Mouse (Mus musculus) midbrain, embryonic 13.5 days (tissue): ENCODE results near the gene Ssx2ip. TPM values are rescaled to one million over a fixed set of nuclear protein-coding genes. Genes with fewer than 3 reads are reported as not detected.
A peak's percentile ranks its signal among the peaks of the same experiment; 100 is the strongest.

Experiments
- ATAC-seq: fragments of 200-750 bp; cut with Nextera tagmentation; 2 replicates; pipeline ENCODE4 v1.8.0; 2017; ENCODE audit warnings: mild to moderate bottlenecking, moderate TSS enrichment, moderate library complexity
- H3K27ac ChIP-seq: fragments of 300-500 bp; sonication (generic); 2 replicates; pipeline ENCODE4 v1.5.1; 2015; ENCODE audit warnings: inconsistent platforms, mild to moderate bottlenecking, moderate library complexity
- H3K27me3 ChIP-seq: fragments of 300-500 bp; sonication (generic); 2 replicates; pipeline ENCODE4 v1.6.1; 2015; ENCODE audit warnings: mild to moderate bottlenecking, inconsistent platforms
- H3K36me3 ChIP-seq: fragments of 300-500 bp; sonication (generic); 2 replicates; pipeline ENCODE4 v1.6.1; 2015; ENCODE audit warnings: mild to moderate bottlenecking, inconsistent platforms
- H3K4me1 ChIP-seq: fragments of 300-500 bp; sonication (generic); replicated peaks from 2 replicates; pipeline ENCODE4 v1.6.1; 2015; ENCODE audit warnings: inconsistent platforms
- H3K4me2 ChIP-seq: fragments of 300-500 bp; sonication (generic); replicated peaks from 2 replicates; pipeline ENCODE4 v1.6.1; 2015; ENCODE audit warnings: moderate library complexity, mild to moderate bottlenecking, inconsistent platforms
- H3K4me3 ChIP-seq: fragments of 300-500 bp; sonication (generic); replicated peaks from 2 replicates; pipeline ENCODE4 v1.5.1; 2015; ENCODE audit warnings: mild to moderate bottlenecking, inconsistent platforms
- H3K9ac ChIP-seq: fragments of 300-500 bp; sonication (generic); replicated peaks from 2 replicates; pipeline ENCODE4 v1.6.1; 2015; ENCODE audit warnings: mild to moderate bottlenecking, inconsistent platforms
- H3K9me3 ChIP-seq: fragments of 300-500 bp; sonication (generic); 2 replicates; pipeline ENCODE4 v1.6.1; 2016; ENCODE audit warnings: mild to moderate bottlenecking, inconsistent platforms
- WGBS: fragments of 180-500 bp; shearing (Covaris S2); methylation state at CpG from one replicate; pipeline ENCODE4 v1.1.7; 2015; 5-methylcytosine and 5-hydroxymethylcytosine counted together
- polyA plus RNA-seq: library from polyadenylated mRNA; unstranded; fragments of >200 nt; fragmentation: Nextera tagmentation; extraction: Ambion mirVana; gene quantifications from 2 replicates; pipeline ENCODE4 v1.2.1, GENCODE M21; 2015

Gene Ssx2ip
- polyA plus RNA-seq, 1 experiment from 2014 or later = 15.5 TPM

- ATAC-seq = peak; percentile 79
- H3K4me2 ChIP-seq = no peak overlapping the region
- WGBS = 21% methylated on average over 9 of the region's 9 CpGs
Measured at GRCm38 (mm10) chr3:146379740-146380466, 24.5 kb upstream of the Ssx2ip start.

GRCm38 (mm10) chr3:146380874-146381273 lies 23.6 kb upstream of the Ssx2ip start:
- Histone ChIP-seq H3K9ac (no peak overlapping the region), H3K9me3 (peaks cover 7% of the 10 kb centered on the region; the same call in 1 of the 2 replicates), H3K4me1 (peaks cover 8% of the 10 kb centered on the region; the same call in 1 of the 2 replicates), H3K27me3 (peaks cover 21% of the 10 kb centered on the region; the same call in 1 of the 2 replicates), H3K27ac (no peak overlapping the region), H3K4me2 (no peak overlapping the region), H3K36me3 (no peaks in the 10 kb centered on the region), H3K4me3 (no peak overlapping the region)
- WGBS = 93% methylated on average over 2 of the region's 2 CpGs
- no peak for ATAC-seq

More at GRCm38 (mm10) chr3:146379740-146380466, 24.5 kb upstream of the Ssx2ip start:
- H3K4me1 ChIP-seq = peaks cover 15% of the 10 kb centered on the region
- H3K27me3 ChIP-seq = peaks cover 21% of the 10 kb centered on the region; the same call in 1 of the 2 replicates
- H3K36me3 ChIP-seq = no peaks in the 10 kb centered on the region
- peaks cover 7% of the 10 kb centered on the region; the same call in 1 of the 2 replicates for H3K9me3 ChIP-seq
- no peak overlapping the region; the same call in 1 of the 2 replicates for H3K27ac ChIP-seq
- H3K4me3 ChIP-seq = no peak overlapping the region
- no peak overlapping the region for H3K9ac ChIP-seq

- ATAC-seq = no peak
- no peak overlapping the region for H3K27ac ChIP-seq
- H3K27me3 ChIP-seq = peaks cover 19% of the 10 kb centered on the region; the same call in 1 of the 2 replicates
- no peaks in the 10 kb centered on the region for H3K36me3 ChIP-seq
- H3K4me3 ChIP-seq = no peak overlapping the region
- peaks cover 7% of the 10 kb centered on the region; the same call in 1 of the 2 replicates for H3K9me3 ChIP-seq
- 92% methylated on average over 9 of the region's 9 CpGs for WGBS
- peaks cover 8% of the 10 kb centered on the region; the same call in 1 of the 2 replicates for H3K4me1 ChIP-seq
- no peak overlapping the region for H3K9ac ChIP-seq
- H3K4me2 ChIP-seq = no peak overlapping the region
Measured at GRCm38 (mm10) chr3:146381471-146381870, 23.0 kb upstream of the Ssx2ip start.

- Histone ChIP-seq H3K27me3 (no peaks in the 10 kb centered on the region), H3K9ac (no peak overlapping the region), H3K4me1 (no peaks in the 10 kb centered on the region), H3K36me3 (no peaks in the 10 kb centered on the region), H3K4me2 (no peak overlapping the region), H3K9me3 (peaks cover 7% of the 10 kb centered on the region; the same call in 1 of the 2 replicates), H3K27ac (no peak overlapping the region), H3K4me3 (no peak overlapping the region)
- ATAC-seq = no peak
- WGBS = 58% methylated on average over 3 of the region's 3 CpGs
Measured at GRCm38 (mm10) chr3:146386800-146387199, 17.6 kb upstream of the Ssx2ip start.

- peak overlapping the region; percentile 18; the same call in 1 of the 2 replicates for H3K4me3 ChIP-seq
- 56% methylated on average over 19 of the region's 19 CpGs for WGBS
- ATAC-seq = peak; percentile 79
- peaks cover 4% of the 10 kb centered on the region; the same call in 1 of the 2 replicates for H3K4me1 ChIP-seq
- H3K27ac ChIP-seq = no peak overlapping the region
- no peaks in the 10 kb centered on the region for H3K27me3 ChIP-seq
- no peaks in the 10 kb centered on the region for H3K9me3 ChIP-seq
- no peaks in the 10 kb centered on the region for H3K36me3 ChIP-seq
- H3K9ac ChIP-seq = no peak overlapping the region
- H3K4me2 ChIP-seq = peak overlapping the region; percentile 41
Measured at GRCm38 (mm10) chr3:146392656-146393321, 11.7 kb upstream of the Ssx2ip start.

GRCm38 (mm10) chr3:146393641-146394100 lies 10.8 kb upstream of the Ssx2ip start:
- no peak overlapping the region for H3K4me2 ChIP-seq

GRCm38 (mm10) chr3:146396256-146396655 lies 8.2 kb upstream of the Ssx2ip start:
- H3K4me3 ChIP-seq = no peak overlapping the region
- 86% methylated on average over 6 of the region's 6 CpGs for WGBS
- no peaks in the 10 kb centered on the region for H3K27me3 ChIP-seq
- no peak overlapping the region for H3K27ac ChIP-seq
- H3K9ac ChIP-seq = no peak overlapping the region
- ATAC-seq = no peak
- no peak overlapping the region for H3K4me2 ChIP-seq
- peaks cover 4% of the 10 kb centered on the region; the same call in 1 of the 2 replicates for H3K4me1 ChIP-seq
- no peaks in the 10 kb centered on the region for H3K36me3 ChIP-seq
- H3K9me3 ChIP-seq = no peaks in the 10 kb centered on the region

More at GRCm38 (mm10) chr3:146393641-146394100, 10.8 kb upstream of the Ssx2ip start:
- Histone ChIP-seq H3K36me3 (no peaks in the 10 kb centered on the region), H3K27ac (no peak overlapping the region), H3K4me1 (peaks cover 4% of the 10 kb centered on the region; the same call in 1 of the 2 replicates), H3K9me3 (no peaks in the 10 kb centered on the region), H3K9ac (no peak overlapping the region), H3K4me3 (no peak overlapping the region), H3K27me3 (no peaks in the 10 kb centered on the region)
- no peak for ATAC-seq
- 32% methylated on average over 7 of the region's 7 CpGs for WGBS

GRCm38 (mm10) chr3:146396934-146397333 lies 7.5 kb upstream of the Ssx2ip start:
- WGBS = 93% methylated on average over 1 of the region's 1 CpGs
- ATAC-seq = no peak

GRCm38 (mm10) chr3:146397847-146398246 lies 6.6 kb upstream of the Ssx2ip start:
- Histone ChIP-seq H3K4me3 (no peak overlapping the region), H3K9ac (no peak overlapping the region), H3K4me2 (no peak overlapping the region), H3K36me3 (no peaks in the 10 kb centered on the region), H3K9me3 (peaks cover 4% of the 10 kb centered on the region; the same call in 1 of the 2 replicates), H3K27ac (no peak overlapping the region), H3K4me1 (peaks cover 4% of the 10 kb centered on the region; the same call in 1 of the 2 replicates), H3K27me3 (no peaks in the 10 kb centered on the region)
- no peak for ATAC-seq
- WGBS = 91% methylated on average over 4 of the region's 4 CpGs

More at GRCm38 (mm10) chr3:146396934-146397333, 7.5 kb upstream of the Ssx2ip start:
- H3K9ac ChIP-seq = no peak overlapping the region
- no peaks in the 10 kb centered on the region for H3K9me3 ChIP-seq
- H3K36me3 ChIP-seq = no peaks in the 10 kb centered on the region
- peaks cover 4% of the 10 kb centered on the region; the same call in 1 of the 2 replicates for H3K4me1 ChIP-seq
- H3K27me3 ChIP-seq = no peaks in the 10 kb centered on the region
- H3K27ac ChIP-seq = no peak overlapping the region
- H3K4me3 ChIP-seq = no peak overlapping the region
- no peak overlapping the region for H3K4me2 ChIP-seq

- H3K9ac ChIP-seq = no peak overlapping the region
- ATAC-seq = no peak
- H3K27ac ChIP-seq = no peak overlapping the region
- H3K9me3 ChIP-seq = peaks cover 4% of the 10 kb centered on the region; the same call in 1 of the 2 replicates
- H3K4me2 ChIP-seq = no peak overlapping the region
- H3K4me3 ChIP-seq = no peak overlapping the region
- WGBS = 90% methylated on average over 5 of the region's 5 CpGs
- H3K4me1 ChIP-seq = peaks cover 4% of the 10 kb centered on the region; the same call in 1 of the 2 replicates
- no peaks in the 10 kb centered on the region for H3K27me3 ChIP-seq
- H3K36me3 ChIP-seq = no peaks in the 10 kb centered on the region
Measured at GRCm38 (mm10) chr3:146399203-146399602, 5.2 kb upstream of the Ssx2ip start.

- Histone ChIP-seq H3K27me3 (no peaks in the 10 kb centered on the region), H3K36me3 (no peaks in the 10 kb centered on the region), H3K4me2 (peak overlapping the region; percentile 85), H3K4me1 (peaks cover 33% of the 10 kb centered on the region), H3K4me3 (peak overlapping the region; percentile 91), H3K27ac (peak overlapping the region; percentile 73), H3K9ac (peak overlapping the region; percentile 95), H3K9me3 (peaks cover 4% of the 10 kb centered on the region; the same call in 1 of the 2 replicates)
- ATAC-seq = no peak
- 40% methylated on average over 3 of the region's 3 CpGs for whole genome bisulfite sequencing
Measured at GRCm38 (mm10) chr3:146403770-146404169, 672 bp upstream of the Ssx2ip start.
